Mouse (Mus musculus): Measurements from ENCODE around the gene Sap30.

DNA sequence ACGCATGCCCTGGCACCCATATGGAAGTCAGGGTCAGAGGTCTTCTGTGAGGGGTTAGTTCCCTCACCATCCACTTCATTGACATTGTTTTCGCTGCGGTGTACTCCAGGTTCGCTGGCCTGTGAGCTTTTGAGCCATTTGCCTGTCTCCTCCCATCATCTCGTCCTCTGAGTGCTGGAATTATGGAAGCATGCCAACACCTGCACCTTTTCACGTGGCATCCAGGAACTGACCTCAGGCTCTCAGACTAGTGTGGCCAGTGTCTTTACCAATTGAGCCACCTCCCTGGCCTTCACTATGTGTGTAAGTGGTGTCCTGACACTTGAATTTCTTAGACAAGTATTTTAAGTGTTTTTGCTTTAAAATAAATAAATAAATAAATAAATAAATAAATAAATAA, 13.9 kb downstream of the Sap30 start:
- TF ChIP-seq CTCF (IDR thresholded peaks at IDR 0.05; ENCODE audit: control insufficient read depth, insufficient read depth, insufficient read length) (no peak), FOSL1 (IDR thresholded peaks at IDR 0.05; ENCODE audit: insufficient read depth, low read length, poor library complexity, severe bottlenecking) (no peak)

All from C2C12 (cell line).